Mouse (Mus musculus): ENCODE results near the gene H2-DMa. TPM values are rescaled to one million over a fixed set of nuclear protein-coding genes. Genes with fewer than 3 reads are reported as not detected.

H2-DMa gene
- total and polyA plus RNA-seq, 2 experiments from 2014 or later: 4.2 to 7.2 TPM

DNA sequence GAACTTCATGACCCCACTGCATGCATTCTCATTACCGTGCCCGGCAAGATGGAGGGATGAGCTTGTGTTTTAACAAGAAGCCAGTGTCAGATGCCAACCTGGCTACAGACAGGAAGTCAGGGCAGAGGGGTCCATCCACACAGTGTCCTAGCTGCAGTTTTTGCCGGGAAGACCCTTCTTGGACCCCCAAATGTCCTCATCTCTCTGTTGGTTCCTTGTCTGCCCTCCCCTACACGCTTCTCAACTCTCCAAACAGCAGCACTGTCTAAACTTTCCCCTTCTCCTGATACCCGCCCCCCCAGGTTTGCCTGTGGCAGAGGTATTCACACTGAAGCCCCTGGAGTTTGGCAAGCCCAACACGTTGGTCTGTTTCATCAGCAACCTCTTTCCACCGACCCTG is 18.3 kb downstream of the H2-DMa start:
- no peak overlapping the region for H3K4me2 ChIP-seq (ENCODE audit: low read depth, low read length)
- peaks cover 10% of the 10 kb centered on the region for H3K4me1 ChIP-seq (ENCODE audit: control insufficient read depth, insufficient read depth)
- TF ChIP-seq CTCF (IDR thresholded peaks at IDR 0.05; ENCODE audit: low read depth): no peak
- TF ChIP-seq EP300 (IDR thresholded peaks at IDR 0.05; ENCODE audit: low read depth): no peak
- H3K27ac ChIP-seq (ENCODE audit: low read depth): no peak overlapping the region
- DNase-seq (ENCODE audit: low spot score) (no peak), ATAC-seq (ENCODE audit: insufficient read depth, low read depth) (no peak)
- H3K9me3 ChIP-seq (replicated peaks; ENCODE audit: control insufficient read depth, low read length): no peaks in the 10 kb centered on the region
- peaks cover 55% of the 10 kb centered on the region for H3K27me3 ChIP-seq (ENCODE audit: control insufficient read depth, insufficient read depth, low read length)
- no peaks in the 10 kb centered on the region for H3K36me3 ChIP-seq (replicated peaks; ENCODE audit: control insufficient read depth, insufficient read depth, low read length)
- H3K9ac ChIP-seq (replicated peaks; ENCODE audit: low read depth, low read length): no peak overlapping the region
- WGBS: 71% methylated on average over 7 of the region's 7 CpGs
- H3K4me3 ChIP-seq (ENCODE audit: low read depth, low read length): no peak overlapping the region

DNA sequence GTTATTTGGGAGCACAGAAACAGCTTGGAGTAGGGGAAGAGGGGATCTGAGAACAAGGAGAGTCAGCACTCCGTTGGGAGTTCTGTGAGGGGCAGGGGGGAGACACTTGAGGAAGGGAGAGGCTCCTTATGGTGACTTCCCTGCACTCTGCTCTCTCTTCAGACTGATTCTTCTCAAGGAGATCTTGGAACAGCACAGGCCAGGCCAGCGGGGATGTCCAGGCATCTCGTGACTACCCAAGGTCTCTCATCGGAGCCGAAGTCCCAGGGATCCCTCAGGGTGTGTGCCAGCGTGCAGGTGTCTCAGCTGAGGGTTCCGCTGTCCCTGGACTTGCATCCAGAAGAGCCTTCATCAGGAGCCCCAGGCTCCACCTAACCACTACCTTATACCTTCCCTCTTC is 19.3 kb downstream of the H2-DMa start:
- ATAC-seq (ENCODE audit: insufficient read depth, low read depth) (no peak), DNase-seq (ENCODE audit: low spot score) (no peak)
- Histone ChIP-seq H3K4me3 (ENCODE audit: low read depth, low read length) (no peak overlapping the region), H3K27ac (ENCODE audit: low read depth) (no peak overlapping the region), H3K9ac (replicated peaks; ENCODE audit: low read depth, low read length) (no peak overlapping the region), H3K9me3 (replicated peaks; ENCODE audit: control insufficient read depth, low read length) (no peaks in the 10 kb centered on the region), H3K36me3 (replicated peaks; ENCODE audit: control insufficient read depth, insufficient read depth, low read length) (no peaks in the 10 kb centered on the region), H3K4me2 (ENCODE audit: low read depth, low read length) (no peak overlapping the region), H3K27me3 (ENCODE audit: control insufficient read depth, insufficient read depth, low read length) (peaks cover 55% of the 10 kb centered on the region), H3K4me1 (ENCODE audit: control insufficient read depth, insufficient read depth) (peaks cover 10% of the 10 kb centered on the region)
- TF ChIP-seq EP300 (IDR thresholded peaks at IDR 0.05; ENCODE audit: low read depth): no peak
- no peak for TF ChIP-seq CTCF (IDR thresholded peaks at IDR 0.05; ENCODE audit: low read depth)
- WGBS: 72% methylated on average over 7 of the region's 7 CpGs

DNA sequence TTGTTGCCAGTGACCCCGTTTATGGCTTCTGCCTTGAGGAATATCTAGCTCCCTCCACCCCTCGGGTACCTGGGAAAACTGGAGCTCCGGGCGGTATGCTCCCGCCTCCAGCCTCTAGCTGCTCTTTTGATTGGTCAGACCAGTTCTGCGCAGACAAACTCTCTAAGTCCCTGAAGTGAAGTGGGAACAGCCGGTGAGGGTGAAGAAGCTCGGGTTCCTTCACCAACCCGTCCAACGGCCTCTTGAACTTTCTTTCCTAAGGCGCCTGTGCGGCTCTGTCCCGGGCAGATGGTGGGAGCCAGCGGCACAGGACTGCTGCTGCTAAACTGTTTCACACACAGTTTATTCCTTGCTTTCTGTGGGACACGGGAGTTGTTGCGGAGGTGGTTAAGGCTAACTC is 20.1 kb downstream of the H2-DMa start:
- Histone ChIP-seq H3K4me3 (ENCODE audit: low read depth, low read length) (peak overlapping the region; percentile 39), H3K27ac (ENCODE audit: low read depth) (no peak overlapping the region), H3K4me1 (ENCODE audit: control insufficient read depth, insufficient read depth) (peaks cover 10% of the 10 kb centered on the region), H3K9ac (replicated peaks; ENCODE audit: low read depth, low read length) (no peak overlapping the region), H3K9me3 (replicated peaks; ENCODE audit: control insufficient read depth, low read length) (no peaks in the 10 kb centered on the region), H3K4me2 (ENCODE audit: low read depth, low read length) (peak overlapping the region; percentile 71), H3K27me3 (ENCODE audit: control insufficient read depth, insufficient read depth, low read length) (peaks cover 55% of the 10 kb centered on the region), H3K36me3 (replicated peaks; ENCODE audit: control insufficient read depth, insufficient read depth, low read length) (no peaks in the 10 kb centered on the region)
- DNase-seq (ENCODE audit: low spot score) (no peak), ATAC-seq (ENCODE audit: insufficient read depth, low read depth) (no peak)
- no peak for TF ChIP-seq CTCF (IDR thresholded peaks at IDR 0.05; ENCODE audit: low read depth)
- no peak for TF ChIP-seq EP300 (IDR thresholded peaks at IDR 0.05; ENCODE audit: low read depth)
- 3% methylated on average over 16 of the region's 16 CpGs for WGBS

DNA sequence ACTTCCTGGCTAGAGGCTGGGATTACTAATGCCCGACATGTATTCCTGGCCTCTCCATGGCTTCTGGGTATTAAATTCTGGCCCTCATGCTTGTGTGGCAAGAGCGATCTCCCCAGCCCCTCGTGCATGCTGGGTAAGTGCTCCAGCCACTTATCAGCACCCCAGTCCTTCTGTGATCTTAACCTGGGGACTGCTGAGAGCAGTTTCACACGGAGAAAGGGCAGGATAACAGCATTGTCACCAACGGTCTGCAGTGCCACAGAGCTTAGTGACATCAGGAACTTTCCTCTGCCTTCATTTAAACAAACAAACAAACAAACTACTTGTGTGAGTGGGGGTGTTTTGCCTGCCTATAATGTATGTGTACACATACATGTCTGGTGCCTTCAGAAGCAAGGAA is 20.9 kb downstream of the H2-DMa start:
- Histone ChIP-seq H3K4me3 (ENCODE audit: low read depth, low read length) (0 out of 2 replicates have a peak overlapping the region, but pooled peaks have one; percentile 39), H3K27ac (ENCODE audit: low read depth) (no peak overlapping the region), H3K4me1 (ENCODE audit: control insufficient read depth, insufficient read depth) (peaks cover 10% of the 10 kb centered on the region), H3K27me3 (ENCODE audit: control insufficient read depth, insufficient read depth, low read length) (peaks cover 55% of the 10 kb centered on the region), H3K9ac (replicated peaks; ENCODE audit: low read depth, low read length) (no peak overlapping the region), H3K4me2 (ENCODE audit: low read depth, low read length) (peak overlapping the region; percentile 71; the same call in 1 of the 2 replicates), H3K9me3 (replicated peaks; ENCODE audit: control insufficient read depth, low read length) (no peaks in the 10 kb centered on the region), H3K36me3 (replicated peaks; ENCODE audit: control insufficient read depth, insufficient read depth, low read length) (no peaks in the 10 kb centered on the region)
- DNase-seq (ENCODE audit: low spot score) (no peak), ATAC-seq (ENCODE audit: insufficient read depth, low read depth) (no peak)
- WGBS: 9% methylated on average over 5 of the region's 5 CpGs
- TF ChIP-seq CTCF (IDR thresholded peaks at IDR 0.05; ENCODE audit: low read depth) (no peak), EP300 (IDR thresholded peaks at IDR 0.05; ENCODE audit: low read depth) (no peak)

DNA sequence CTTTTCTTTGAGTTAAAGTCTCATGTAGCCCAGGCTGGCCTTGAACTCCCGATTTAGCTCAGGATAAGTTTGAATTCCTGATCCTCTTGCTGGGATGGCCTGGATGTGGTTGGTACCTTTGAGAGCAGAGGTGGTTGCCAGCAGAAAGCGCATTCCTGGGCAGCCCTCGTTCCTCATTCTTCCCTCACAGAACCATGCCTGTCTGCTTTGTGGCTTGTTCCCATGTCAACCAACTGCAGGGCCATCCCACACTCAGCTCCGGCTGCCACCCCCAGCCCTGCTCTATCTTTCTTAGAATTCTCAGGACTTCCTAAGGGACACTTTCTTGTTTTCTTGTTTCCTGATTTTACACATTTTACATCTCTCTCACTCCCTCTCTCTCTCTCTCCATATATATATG is 22.1 kb downstream of the H2-DMa start:
- no peak for TF ChIP-seq EP300 (IDR thresholded peaks at IDR 0.05; ENCODE audit: low read depth)
- TF ChIP-seq CTCF (IDR thresholded peaks at IDR 0.05; ENCODE audit: low read depth): no peak
- no peak for ATAC-seq (ENCODE audit: insufficient read depth, low read depth)
- H3K27me3 ChIP-seq (ENCODE audit: control insufficient read depth, insufficient read depth, low read length): peaks cover 53% of the 10 kb centered on the region
- no peaks in the 10 kb centered on the region for H3K36me3 ChIP-seq (replicated peaks; ENCODE audit: control insufficient read depth, insufficient read depth, low read length)
- H3K4me2 ChIP-seq (ENCODE audit: low read depth, low read length): no peak overlapping the region
- H3K4me3 ChIP-seq (ENCODE audit: low read depth, low read length): no peak overlapping the region
- no peak for DNase-seq (ENCODE audit: low spot score)
- 49% methylated on average over 4 of the region's 4 CpGs for WGBS
- no peak overlapping the region for H3K9ac ChIP-seq (replicated peaks; ENCODE audit: low read depth, low read length)
- H3K4me1 ChIP-seq (ENCODE audit: control insufficient read depth, insufficient read depth): peaks cover 10% of the 10 kb centered on the region
- no peaks in the 10 kb centered on the region for H3K9me3 ChIP-seq (replicated peaks; ENCODE audit: control insufficient read depth, low read length)
- H3K27ac ChIP-seq (ENCODE audit: low read depth): no peak overlapping the region

DNA sequence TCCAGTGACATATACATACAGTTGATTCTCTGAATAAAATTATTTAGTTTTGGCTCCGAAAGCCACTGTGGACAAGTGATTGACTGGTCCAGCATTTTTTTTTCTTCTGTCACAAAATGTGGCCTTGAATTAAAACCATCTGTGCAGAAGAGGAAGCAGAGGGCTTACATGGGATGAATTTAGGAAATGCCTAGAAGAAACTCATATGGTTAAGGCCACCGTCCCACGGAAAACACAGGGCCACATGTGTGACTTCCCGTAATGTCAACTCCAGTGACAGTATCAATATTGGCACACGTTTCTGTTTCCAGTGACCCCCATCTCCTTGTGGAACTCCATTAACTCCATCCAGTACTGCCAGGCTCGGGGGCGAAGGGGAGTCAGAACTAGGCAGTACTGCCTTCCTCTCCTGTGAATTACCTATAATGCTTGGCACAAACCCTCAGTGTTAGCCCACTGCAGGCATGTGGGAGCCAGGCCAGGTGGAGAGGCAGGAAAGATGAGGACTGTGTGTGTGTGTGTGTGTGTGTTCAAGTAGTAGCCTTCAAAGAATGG is 23.2 kb downstream of the H2-DMa start:
- H3K9ac ChIP-seq (replicated peaks; ENCODE audit: low read depth, low read length): no peak overlapping the region
- no peak for ATAC-seq (ENCODE audit: insufficient read depth, low read depth)
- no peaks in the 10 kb centered on the region for H3K9me3 ChIP-seq (replicated peaks; ENCODE audit: control insufficient read depth, low read length)
- DNase-seq (ENCODE audit: low spot score): no peak
- H3K36me3 ChIP-seq (replicated peaks; ENCODE audit: control insufficient read depth, insufficient read depth, low read length): no peaks in the 10 kb centered on the region
- H3K4me2 ChIP-seq (ENCODE audit: low read depth, low read length): no peak overlapping the region
- peaks cover 10% of the 10 kb centered on the region for H3K4me1 ChIP-seq (ENCODE audit: control insufficient read depth, insufficient read depth)
- no peak overlapping the region for H3K4me3 ChIP-seq (ENCODE audit: low read depth, low read length)
- no peak for TF ChIP-seq CTCF (IDR thresholded peaks at IDR 0.05; ENCODE audit: low read depth)
- WGBS: 67% methylated on average over 7 of the region's 7 CpGs
- peaks cover 42% of the 10 kb centered on the region for H3K27me3 ChIP-seq (ENCODE audit: control insufficient read depth, insufficient read depth, low read length)
- peak overlapping the region; percentile 62 for H3K27ac ChIP-seq (ENCODE audit: low read depth)
